ENCODE assay signal across 13 mouse cellular contexts in the genomic region with DNA sequence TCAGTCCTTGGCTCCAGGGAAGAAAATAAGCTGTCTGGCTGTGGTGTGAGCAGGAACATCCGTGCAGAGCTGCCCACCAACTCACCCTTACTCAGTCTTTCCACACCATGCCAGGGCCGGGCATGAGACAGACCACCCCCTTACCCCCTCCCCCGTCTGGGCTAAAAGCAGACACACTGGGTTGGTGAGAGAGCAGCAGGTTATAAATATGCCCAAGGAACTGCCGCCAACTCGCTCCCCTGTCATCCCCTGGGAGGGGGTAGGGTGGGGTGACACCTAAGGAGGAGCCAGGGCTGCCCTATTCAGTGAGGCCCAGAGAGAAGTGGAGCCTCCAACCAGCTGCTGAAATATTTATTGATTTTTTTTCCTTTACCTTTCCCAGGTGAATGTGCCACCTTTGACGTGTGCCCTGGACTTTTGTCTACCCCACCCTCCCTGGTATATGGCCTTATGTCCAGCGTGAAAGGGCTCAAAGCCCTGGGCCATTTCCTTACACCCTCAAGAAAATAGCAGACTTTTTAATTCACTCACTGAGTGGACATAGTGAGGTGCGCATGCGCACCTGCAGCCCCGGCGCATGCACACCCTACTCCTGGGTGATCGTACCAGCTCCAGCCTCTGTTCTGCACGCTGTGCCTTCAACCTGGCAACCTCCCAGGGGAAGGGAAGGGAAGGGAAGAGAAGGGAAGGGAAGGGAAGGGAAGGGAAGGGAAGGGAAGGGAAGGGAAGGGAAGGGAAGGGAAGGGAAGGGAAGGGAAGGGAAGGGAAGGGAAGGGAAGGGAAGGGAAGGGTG. TPM values are rescaled to one million over a fixed set of nuclear protein-coding genes. Genes with fewer than 3 reads are reported as not detected.
DNase-seq lines count a peak whose midpoint lies in the region; ATAC-seq and TF ChIP-seq lines count a peak whose summit lies in the region.
"Had no signal": no experiment of that assay in that cellular context is flagged by ENCODE, and none has a peak within 500 bp of the region (broad histone marks: within the 10 kb centered on the region; RNA-seq: fewer than 3 reads in every experiment).

No protein-coding gene starts in this region.

- peaks cover 25% of the 10 kb centered on the region for H3K4me1 ChIP-seq in heart, embryonic 16.5 days (ENCODE audit: control insufficient read depth, insufficient read depth, low read length)
- peaks cover 3% of the 10 kb centered on the region for H3K4me1 ChIP-seq in heart, adult 2 months (ENCODE audit: control insufficient read depth, insufficient read depth, low read length)
- H3K4me1 ChIP-seq in embryonic facial prominence, embryonic 11.5 days (ENCODE audit: control insufficient read depth, insufficient read depth, low read length): peaks cover 3% of the 10 kb centered on the region; the same call in 1 of the 2 replicates
- H3K4me1 ChIP-seq in hindbrain, embryonic 12.5 days: peaks cover 43% of the 10 kb centered on the region
- peaks cover 7% of the 10 kb centered on the region; the same call in 1 of the 2 replicates for H3K4me1 ChIP-seq in midbrain, embryonic 16.5 days (ENCODE audit: control insufficient read depth, insufficient read depth, low read length)

- TF ChIP-seq POLR2A in heart, adult 2 months (IDR thresholded peaks at IDR 0.05; ENCODE audit: insufficient read depth, low read depth, low read length): no peak

- H3K27me3 ChIP-seq in heart, embryonic 16.5 days (ENCODE audit: control insufficient read depth, insufficient read depth, low read length): peaks cover 96% of the 10 kb centered on the region
- H3K27me3 ChIP-seq in heart, adult 2 months (ENCODE audit: control insufficient read depth, insufficient read depth, low read length): peaks cover 13% of the 10 kb centered on the region
- H3K27me3 ChIP-seq in embryonic facial prominence, embryonic 11.5 days (ENCODE audit: control insufficient read depth, insufficient read depth, low read length): peaks cover 87% of the 10 kb centered on the region
- peaks cover 100% of the 10 kb centered on the region for H3K27me3 ChIP-seq in hindbrain, embryonic 12.5 days
- peaks cover 87% of the 10 kb centered on the region for H3K27me3 ChIP-seq in midbrain, embryonic 16.5 days (ENCODE audit: control insufficient read depth, insufficient read depth, low read depth, low read length)

- H3K27ac ChIP-seq in heart, embryonic 16.5 days (ENCODE audit: low read length): no peak overlapping the region
- no peak overlapping the region for H3K27ac ChIP-seq in heart, adult 2 months
- no peak overlapping the region for H3K27ac ChIP-seq in embryonic facial prominence, embryonic 11.5 days (replicated peaks; ENCODE audit: low read depth, low read length)
- H3K27ac ChIP-seq in hindbrain, embryonic 12.5 days: no peak overlapping the region
- H3K27ac ChIP-seq in midbrain, embryonic 16.5 days (ENCODE audit: low read length): no peak overlapping the region

- no peaks in the 10 kb centered on the region for H3K79me2 ChIP-seq in heart, adult 2 months (replicated peaks; ENCODE audit: control insufficient read depth, insufficient read depth, low read length)

- H3K9me3 ChIP-seq in heart, embryonic 16.5 days (replicated peaks; ENCODE audit: control insufficient read depth, low read length): no peaks in the 10 kb centered on the region
- no peaks in the 10 kb centered on the region; the same call in 1 of the 2 replicates for H3K9me3 ChIP-seq in embryonic facial prominence, embryonic 11.5 days (replicated peaks; ENCODE audit: control insufficient read depth, low read length)
- no peaks in the 10 kb centered on the region for H3K9me3 ChIP-seq in hindbrain, embryonic 12.5 days (replicated peaks)
- H3K9me3 ChIP-seq in midbrain, embryonic 16.5 days (replicated peaks; ENCODE audit: control insufficient read depth, low read length, poor library complexity, severe bottlenecking): no peaks in the 10 kb centered on the region

- ATAC-seq in heart, embryonic 16.5 days (replicated peaks; ENCODE audit: extremely low read depth, insufficient read depth, low FRiP score): peak; percentile 74
- no peak for ATAC-seq in embryonic facial prominence, embryonic 11.5 days (replicated peaks; ENCODE audit: insufficient number of reproducible peaks, low FRiP score, low TSS enrichment, low read depth)
- ATAC-seq in hindbrain, embryonic 12.5 days (ENCODE audit: low FRiP score): no peak
- no peak for ATAC-seq in midbrain, embryonic 16.5 days

- WGBS in heart, embryonic 16.5 days: 8% methylated on average over 13 of the region's 13 CpGs
- 11% methylated on average over 13 of the region's 13 CpGs for WGBS in heart, adult 2 months
- 4% methylated on average over 13 of the region's 13 CpGs for WGBS in embryonic facial prominence, embryonic 11.5 days
- WGBS in hindbrain, embryonic 12.5 days: 3% methylated on average over 13 of the region's 13 CpGs
- WGBS in midbrain, embryonic 16.5 days: under 1% methylated on average over 13 of the region's 13 CpGs

- H3K4me3 ChIP-seq in heart, embryonic 16.5 days (ENCODE audit: low read length): peak overlapping the region; percentile 19; the same call in 1 of the 2 replicates
- no peak overlapping the region for H3K4me3 ChIP-seq in heart, adult 2 months
- no peak overlapping the region for H3K4me3 ChIP-seq in embryonic facial prominence, embryonic 11.5 days (ENCODE audit: low read depth, low read length)
- H3K4me3 ChIP-seq in hindbrain, embryonic 12.5 days: no peak overlapping the region
- H3K4me3 ChIP-seq in midbrain, embryonic 16.5 days (ENCODE audit: low read depth, low read length): no peak overlapping the region

- intact Hi-C loops in heart, adult 2 months (cut with DNase I): loop anchor here (2.0 to 5.0 kb wide), 2 partner anchors 85 to 132 kb away; no protein-coding TSS in a partner anchor

- no peak for TF ChIP-seq EP300 in heart, adult 2 months (IDR thresholded peaks at IDR 0.05; ENCODE audit: insufficient read depth, low read depth, low read length)

- H3K9ac ChIP-seq in heart, embryonic 16.5 days (ENCODE audit: low read length): no peak overlapping the region
- H3K9ac ChIP-seq in heart, adult 2 months (ENCODE audit: low read depth, low read length): no peak overlapping the region
- no peak overlapping the region for H3K9ac ChIP-seq in embryonic facial prominence, embryonic 11.5 days (replicated peaks; ENCODE audit: low read length)
- no peak overlapping the region; the same call in 1 of the 2 replicates for H3K9ac ChIP-seq in hindbrain, embryonic 12.5 days
- no peak overlapping the region for H3K9ac ChIP-seq in midbrain, embryonic 16.5 days (ENCODE audit: low read depth, low read length)

- TF ChIP-seq CTCF in heart, adult 2 months (IDR thresholded peaks at IDR 0.05): no peak

- DNase-seq in heart, adult 2 months: no peak
- peak; percentile 42 for DNase-seq in embryonic facial prominence, embryonic 11.5 days (ENCODE audit: low spot score)
- no peak for DNase-seq in kidney, adult 11 months
- no peak for DNase-seq in lung, adult 18-20 months
- DNase-seq: cerebellum, adult 9-10 months had no signal

- H3K4me2 ChIP-seq in heart, embryonic 16.5 days (ENCODE audit: low read depth, low read length): peak overlapping the region; percentile 41
- no peak overlapping the region for H3K4me2 ChIP-seq in embryonic facial prominence, embryonic 11.5 days (ENCODE audit: low read depth, low read length)
- H3K4me2 ChIP-seq in hindbrain, embryonic 12.5 days (replicated peaks): peak overlapping the region; percentile 9; the same call in 1 of the 2 replicates
- peak overlapping the region; percentile 23 for H3K4me2 ChIP-seq in midbrain, embryonic 16.5 days (ENCODE audit: low read length)

- no peaks in the 10 kb centered on the region for H3K36me3 ChIP-seq in heart, embryonic 16.5 days (ENCODE audit: control insufficient read depth, insufficient read depth)
- no peaks in the 10 kb centered on the region for H3K36me3 ChIP-seq in heart, adult 2 months (ENCODE audit: control insufficient read depth, insufficient read depth, low read length)
- H3K36me3 ChIP-seq in embryonic facial prominence, embryonic 11.5 days (replicated peaks; ENCODE audit: control insufficient read depth, insufficient read depth, low read depth, low read length): no peaks in the 10 kb centered on the region
- H3K36me3 ChIP-seq in hindbrain, embryonic 12.5 days: no peaks in the 10 kb centered on the region
- H3K36me3 ChIP-seq in midbrain, embryonic 16.5 days (ENCODE audit: control insufficient read depth, insufficient read depth, low read length): no peaks in the 10 kb centered on the region

RNA-seq across cellular contexts. Expression of gene Wnt1, which starts 7.3 kb away (rescaled TPM):
- not detected in 2 replicates for polyA plus RNA-seq in heart, embryonic 16.5 days (2015; fragmentation: Nextera tagmentation; extraction: Ambion mirVana)
- total RNA-seq in heart, adult 2 months (2021): not detected
- polyA plus RNA-seq in heart, adult 2 months (2012; rRNA removed): not detected in 2 replicates
- 0.28 and 0.33 TPM in 2 replicates for polyA plus RNA-seq in embryonic facial prominence, embryonic 11.5 days (2014; fragmentation: Nextera tagmentation; extraction: Ambion mirVana)
- 8.4 and 8.6 TPM in 2 replicates for polyA plus RNA-seq in hindbrain, embryonic 12.5 days (2016; fragmentation: Nextera tagmentation; extraction: Ambion mirVana)
- polyA plus RNA-seq in midbrain, embryonic 16.5 days (2015; fragmentation: Nextera tagmentation; extraction: Ambion mirVana): 1.2 and 1.3 TPM in 2 replicates
- total RNA-seq: adrenal gland, adult 18-20 months; ES-E14; heart, postnatal 10 days; left cerebral cortex, postnatal 36 days had no signal
- polyA plus RNA-seq: lung, embryonic 16.5 days had no signal

RNA-seq across cellular contexts. Expression of gene Ddn, which starts 12.3 kb away (rescaled TPM):
- 0.32 and 0.35 TPM in 2 replicates for polyA plus RNA-seq in heart, embryonic 16.5 days (2015; fragmentation: Nextera tagmentation; extraction: Ambion mirVana)
- total RNA-seq in heart, adult 2 months (2021): under 1 TPM; 0.45 to 0.50 TPM
- polyA plus RNA-seq in heart, adult 2 months (2012; rRNA removed): 0.12 and 0.23 TPM in 2 replicates
- 0.26 and 0.27 TPM in 2 replicates for polyA plus RNA-seq in embryonic facial prominence, embryonic 11.5 days (2014; fragmentation: Nextera tagmentation; extraction: Ambion mirVana)
- 0.56 and 0.65 TPM in 2 replicates for polyA plus RNA-seq in hindbrain, embryonic 12.5 days (2016; fragmentation: Nextera tagmentation; extraction: Ambion mirVana)
- 0.35 and 0.42 TPM in 2 replicates for polyA plus RNA-seq in midbrain, embryonic 16.5 days (2015; fragmentation: Nextera tagmentation; extraction: Ambion mirVana)
- total RNA-seq: adrenal gland, adult 18-20 months had no signal
- polyA plus RNA-seq: lung, embryonic 16.5 days had no signal

RNA-seq across cellular contexts. Expression of gene Wnt10b, which starts 19.0 kb away (rescaled TPM):
- polyA plus RNA-seq in heart, embryonic 16.5 days (2015; fragmentation: Nextera tagmentation; extraction: Ambion mirVana): 0.28 and 0.44 TPM in 2 replicates
- total RNA-seq in heart, adult 2 months (2021): under 1 TPM; 0.20 to 0.29 TPM
- 0.23 and 0.70 TPM in 2 replicates for polyA plus RNA-seq in heart, adult 2 months (2012; rRNA removed)
- polyA plus RNA-seq in embryonic facial prominence, embryonic 11.5 days (2014; fragmentation: Nextera tagmentation; extraction: Ambion mirVana): 1.6 and 2.3 TPM in 2 replicates
- polyA plus RNA-seq in hindbrain, embryonic 12.5 days (2016; fragmentation: Nextera tagmentation; extraction: Ambion mirVana): 0.59 and 0.91 TPM in 2 replicates
- not detected in 2 replicates for polyA plus RNA-seq in midbrain, embryonic 16.5 days (2015; fragmentation: Nextera tagmentation; extraction: Ambion mirVana)

RNA-seq across cellular contexts. Expression of gene Arf3, which starts 34.0 kb away (rescaled TPM):
- polyA plus RNA-seq in heart, embryonic 16.5 days (2015; fragmentation: Nextera tagmentation; extraction: Ambion mirVana): 35.8 and 36.4 TPM in 2 replicates
- total RNA-seq in heart, adult 2 months (2021): 10 to 100 TPM; 18.9 to 20.0 TPM
- 30.6 and 41.0 TPM in 2 replicates for polyA plus RNA-seq in heart, adult 2 months (2012; rRNA removed)
- polyA plus RNA-seq in embryonic facial prominence, embryonic 11.5 days (2014; fragmentation: Nextera tagmentation; extraction: Ambion mirVana): 24.5 and 28.7 TPM in 2 replicates
- 65.1 and 65.2 TPM in 2 replicates for polyA plus RNA-seq in hindbrain, embryonic 12.5 days (2016; fragmentation: Nextera tagmentation; extraction: Ambion mirVana)
- 96.4 and 102 TPM in 2 replicates for polyA plus RNA-seq in midbrain, embryonic 16.5 days (2015; fragmentation: Nextera tagmentation; extraction: Ambion mirVana)

RNA-seq across cellular contexts. Expression of gene Prkag1, which starts 34.3 kb away (rescaled TPM):
- 111 and 112 TPM in 2 replicates for polyA plus RNA-seq in heart, embryonic 16.5 days (2015; fragmentation: Nextera tagmentation; extraction: Ambion mirVana)
- 100 to 1,000 TPM; 104 to 114 TPM for total RNA-seq in heart, adult 2 months (2021)
- 95.7 and 200 TPM in 2 replicates for polyA plus RNA-seq in heart, adult 2 months (2012; rRNA removed)
- 69.8 and 73.1 TPM in 2 replicates for polyA plus RNA-seq in embryonic facial prominence, embryonic 11.5 days (2014; fragmentation: Nextera tagmentation; extraction: Ambion mirVana)
- polyA plus RNA-seq in hindbrain, embryonic 12.5 days (2016; fragmentation: Nextera tagmentation; extraction: Ambion mirVana): 71.0 and 78.9 TPM in 2 replicates
- polyA plus RNA-seq in midbrain, embryonic 16.5 days (2015; fragmentation: Nextera tagmentation; extraction: Ambion mirVana): 72.9 and 73.1 TPM in 2 replicates
